Mouse (Mus musculus) limb, embryonic 11.5 days (tissue): ENCODE measurements around the gene Wwox. TPM values are rescaled to one million over a fixed set of nuclear protein-coding genes. Genes with fewer than 3 reads are reported as not detected.
A peak's percentile ranks its signal among the peaks of the same experiment; 100 is the strongest.

Source experiments
- ATAC-seq: fragments of 200-750 bp; cut with Nextera tagmentation; 2 replicates; pipeline ENCODE4 v1.8.0; 2017; ENCODE audit warnings: low read depth; ENCODE audit not compliant: insufficient number of reproducible peaks, low FRiP score, low TSS enrichment
- DNase-seq: peaks from one replicate; pipeline ENCODE4 v3.0.0-alpha.2; 2015; ENCODE audit warnings: low spot score
- H3K27ac ChIP-seq: fragments of 300-500 bp; sonication (generic); replicated peaks from 2 replicates; pipeline ENCODE4 v1.5.1; 2014; ENCODE audit warnings: low read depth, mild to moderate bottlenecking, low read length
- H3K27me3 ChIP-seq: fragments of 300-500 bp; sonication (generic); 2 replicates; pipeline ENCODE4 v1.6.1; 2014; ENCODE audit warnings: mild to moderate bottlenecking, low read length, mixed read lengths; ENCODE audit not compliant: control insufficient read depth, insufficient read depth
- H3K36me3 ChIP-seq: fragments of 300-500 bp; sonication (generic); 2 replicates; pipeline ENCODE4 v1.6.1; 2014; ENCODE audit warnings: mild to moderate bottlenecking, low read length, moderate library complexity, mixed read lengths; ENCODE audit not compliant: control insufficient read depth, insufficient read depth
- H3K4me1 ChIP-seq: fragments of 300-500 bp; sonication (generic); 2 replicates; pipeline ENCODE4 v1.6.1; 2014; ENCODE audit warnings: low read length, mixed read lengths; ENCODE audit not compliant: control insufficient read depth, insufficient read depth
- H3K4me2 ChIP-seq: fragments of 300-500 bp; sonication (generic); 2 replicates; pipeline ENCODE4 v1.6.1; 2014; ENCODE audit warnings: low read depth, mild to moderate bottlenecking, moderate library complexity; ENCODE audit not compliant: severe bottlenecking
- H3K4me3 ChIP-seq: fragments of 300-500 bp; sonication (generic); 2 replicates; pipeline ENCODE4 v1.5.1; 2014; ENCODE audit warnings: low read depth, low read length
- H3K9ac ChIP-seq: fragments of 300-500 bp; sonication (generic); 2 replicates; pipeline ENCODE4 v1.6.1; 2014; ENCODE audit warnings: mild to moderate bottlenecking, low read length
- H3K9me3 ChIP-seq: fragments of 300-500 bp; sonication (generic); 2 replicates; pipeline ENCODE4 v1.6.1; 2016; ENCODE audit warnings: low read length; ENCODE audit not compliant: control insufficient read depth
- WGBS: fragments of 180-500 bp; shearing (Covaris S2); extraction: QIAGEN DNeasy Blood & Tissue Kit; methylation state at CpG from one replicate; pipeline ENCODE4 v1.1.7; 2014; 5-methylcytosine and 5-hydroxymethylcytosine counted together
- polyA plus RNA-seq: library from polyadenylated mRNA; unstranded; fragments of >200 nt; fragmentation: Nextera tagmentation; extraction: Ambion mirVana; gene quantifications from 2 replicates; pipeline ENCODE4 v1.2.1, GENCODE M21; 2014

Gene Wwox
- polyA plus RNA-seq, 1 experiment from 2014 or later = 7.3 TPM

GRCm38 (mm10) chr8:114555491-114556202, 116.2 kb downstream of the Wwox start:
- Histone ChIP-seq H3K27me3 (no peaks in the 10 kb centered on the region; the same call in 1 of the 2 replicates), H3K9me3 (no peaks in the 10 kb centered on the region), H3K36me3 (no peaks in the 10 kb centered on the region), H3K27ac (no peak overlapping the region), H3K4me2 (no peak overlapping the region), H3K9ac (no peak overlapping the region), H3K4me3 (no peak overlapping the region), H3K4me1 (peaks cover 4% of the 10 kb centered on the region; the same call in 1 of the 2 replicates)
- ATAC-seq (no peak), DNase-seq (no peak)
- WGBS = 64% methylated on average over 6 of the region's 6 CpGs

GRCm38 (mm10) chr8:114561191-114561590, 121.7 kb downstream of the Wwox start:
- Histone ChIP-seq H3K27ac (no peak overlapping the region), H3K36me3 (no peaks in the 10 kb centered on the region), H3K4me2 (no peak overlapping the region), H3K4me3 (no peak overlapping the region), H3K4me1 (no peaks in the 10 kb centered on the region; the same call in 1 of the 2 replicates), H3K9ac (no peak overlapping the region), H3K27me3 (peaks cover 2% of the 10 kb centered on the region; the same call in 1 of the 2 replicates), H3K9me3 (no peaks in the 10 kb centered on the region)
- no peak for ATAC-seq
- DNase-seq = no peak
- 86% methylated on average over 8 of the region's 8 CpGs for WGBS

GRCm38 (mm10) chr8:114562486-114562885, 123.0 kb downstream of the Wwox start:
- peaks cover 5% of the 10 kb centered on the region; the same call in 1 of the 2 replicates for H3K27me3 ChIP-seq
- no peak overlapping the region for H3K4me2 ChIP-seq
- no peaks in the 10 kb centered on the region for H3K9me3 ChIP-seq
- WGBS = 88% methylated on average over 13 of the region's 13 CpGs
- no peak for DNase-seq
- H3K27ac ChIP-seq = no peak overlapping the region
- no peak overlapping the region for H3K4me3 ChIP-seq
- no peaks in the 10 kb centered on the region for H3K36me3 ChIP-seq
- ATAC-seq = no peak
- H3K9ac ChIP-seq = no peak overlapping the region
- no peaks in the 10 kb centered on the region for H3K4me1 ChIP-seq

GRCm38 (mm10) chr8:114563361-114563760, 123.9 kb downstream of the Wwox start:
- WGBS = 93% methylated on average over 7 of the region's 7 CpGs
- H3K27me3 ChIP-seq = peaks cover 5% of the 10 kb centered on the region; the same call in 1 of the 2 replicates
- no peak for DNase-seq

GRCm38 (mm10) chr8:114564036-114564435, 124.6 kb downstream of the Wwox start:
- no peak for ATAC-seq
- H3K9me3 ChIP-seq = no peaks in the 10 kb centered on the region
- no peak overlapping the region for H3K27ac ChIP-seq
- H3K4me3 ChIP-seq = no peak overlapping the region
- no peak for DNase-seq
- H3K9ac ChIP-seq = no peak overlapping the region
- H3K4me1 ChIP-seq = no peaks in the 10 kb centered on the region
- H3K27me3 ChIP-seq = peaks cover 5% of the 10 kb centered on the region; the same call in 1 of the 2 replicates
- 84% methylated on average over 5 of the region's 6 CpGs for WGBS
- no peak overlapping the region for H3K4me2 ChIP-seq
- H3K36me3 ChIP-seq = no peaks in the 10 kb centered on the region

More at GRCm38 (mm10) chr8:114563361-114563760, 123.9 kb downstream of the Wwox start:
- Histone ChIP-seq H3K27ac (no peak overlapping the region), H3K4me1 (no peaks in the 10 kb centered on the region), H3K4me3 (no peak overlapping the region), H3K9ac (no peak overlapping the region), H3K36me3 (no peaks in the 10 kb centered on the region), H3K9me3 (no peaks in the 10 kb centered on the region), H3K4me2 (no peak overlapping the region)
- ATAC-seq = no peak

GRCm38 (mm10) chr8:114568531-114569166, 129.2 kb downstream of the Wwox start:
- DNase-seq (peak; percentile 77), ATAC-seq (peak; percentile 69)
- Histone ChIP-seq H3K4me2 (no peak overlapping the region), H3K9ac (no peak overlapping the region), H3K36me3 (no peaks in the 10 kb centered on the region), H3K4me3 (no peak overlapping the region), H3K27ac (no peak overlapping the region), H3K9me3 (no peaks in the 10 kb centered on the region), H3K4me1 (no peaks in the 10 kb centered on the region), H3K27me3 (peaks cover 5% of the 10 kb centered on the region; the same call in 1 of the 2 replicates)
- WGBS = 42% methylated on average over 16 of the region's 16 CpGs

GRCm38 (mm10) chr8:114573014-114573746, 133.7 kb downstream of the Wwox start:
- DNase-seq = no peak
- 81% methylated on average over 4 of the region's 4 CpGs for WGBS
- no peak for ATAC-seq
- H3K9ac ChIP-seq = no peak overlapping the region
- H3K4me3 ChIP-seq = no peak overlapping the region
- no peak overlapping the region for H3K27ac ChIP-seq
- H3K4me2 ChIP-seq = no peak overlapping the region
- H3K9me3 ChIP-seq = no peaks in the 10 kb centered on the region
- no peaks in the 10 kb centered on the region for H3K27me3 ChIP-seq
- no peaks in the 10 kb centered on the region for H3K36me3 ChIP-seq
- H3K4me1 ChIP-seq = no peaks in the 10 kb centered on the region

GRCm38 (mm10) chr8:114573747-114574093, 134.3 kb downstream of the Wwox start:
- Histone ChIP-seq H3K27me3 (no peaks in the 10 kb centered on the region), H3K36me3 (no peaks in the 10 kb centered on the region), H3K27ac (no peak overlapping the region), H3K9me3 (no peaks in the 10 kb centered on the region; the same call in 1 of the 2 replicates), H3K4me2 (no peak overlapping the region), H3K4me3 (no peak overlapping the region), H3K4me1 (no peaks in the 10 kb centered on the region), H3K9ac (no peak overlapping the region)
- 88% methylated on average over 8 of the region's 8 CpGs for WGBS
- ATAC-seq (no peak), DNase-seq (no peak)
